Mouse (Mus musculus) kidney, postnatal 36 days (tissue): ENCODE measurements at regions not wholly inside any gene's neighbourhood (a gene's known extent, or its start where the extent isn't known, plus 50 kb on each side); places are given as distances from the start of the nearest gene placed in this dataset.

ENCODE experiments used
- DNase-seq, 2 experiments: peaks; one replicate each; pipeline ENCODE4 v3.0.0; 2021 to 2022; ENCODE audit warnings: mixed read lengths in 2 of 2

- DNase-seq: no peak
Measured at GRCm38 (mm10) chr5:100981849-100982572, 136.5 kb downstream of the Gpat3 start.

GRCm38 (mm10) chr5:100976736-100977135 lies 131.2 kb downstream of the Gpat3 start:
- peak; percentile 14 to 54 for DNase-seq

- DNase-seq: peak in 1 of 2 experiments; percentile 0
Measured at GRCm38 (mm10) chr5:100951210-100951609, 105.7 kb downstream of the Gpat3 start.
